Mouse (Mus musculus) bone marrow macrophage, adult 2 months (primary cell): ENCODE measurements around the gene Med24. TPM values are rescaled to one million over a fixed set of nuclear protein-coding genes. Genes with fewer than 3 reads are reported as not detected.
"Not testable (repeated sequence)": the region's sequence is repeated elsewhere in the genome, so short reads cannot be mapped to it uniquely, and the experiment has no call there.

ENCODE experiments used
- H3K27ac ChIP-seq: 2 replicates; pipeline ENCODE4 v1.5.1; 2012; ENCODE audit warnings: low read depth, low read length; ENCODE audit not compliant: insufficient read depth
- H3K4me1 ChIP-seq: 2 replicates; pipeline ENCODE4 v1.6.1; 2012; ENCODE audit warnings: low read length; ENCODE audit not compliant: control insufficient read depth, insufficient read depth
- H3K4me3 ChIP-seq: 2 replicates; pipeline ENCODE4 v1.5.1; 2012; ENCODE audit warnings: mild to moderate bottlenecking, low read length, moderate library complexity; ENCODE audit not compliant: insufficient read depth
- CTCF ChIP-seq: IDR thresholded peaks from 2 replicates; pipeline ENCODE4 v1.5.1; 2012; ENCODE audit warnings: low read depth, mild to moderate bottlenecking, low read length, moderate library complexity
- POLR2A ChIP-seq: IDR thresholded peaks from 2 replicates; pipeline ENCODE4 v1.6.1; 2012; ENCODE audit warnings: mild to moderate bottlenecking, low read depth, low read length, borderline replicate concordance
- polyA plus RNA-seq: library from polyadenylated mRNA; stranded (reverse); fragments of >200 nt; gene quantifications from 2 replicates; pipeline ENCODE4 v1.2.4, GENCODE M21; 2012; ENCODE audit not compliant: missing spikeins, insufficient read depth, insufficient read length

Med24 gene
- polyA plus RNA-seq, 1 experiment, result 32.2 TPM

GRCm38 (mm10) chr11:98680023-98680422, 49.2 kb downstream of the Med24 start:
- no peak for TF ChIP-seq POLR2A
- no peak for TF ChIP-seq CTCF
- no peak overlapping the region for H3K4me3 ChIP-seq
- H3K4me1 ChIP-seq, result peaks cover 10% of the 10 kb centered on the region
- no peak overlapping the region for H3K27ac ChIP-seq

GRCm38 (mm10) chr11:98675829-98676363, 53.3 kb downstream of the Med24 start:
- H3K27ac ChIP-seq, result no peak overlapping the region
- peaks cover 9% of the 10 kb centered on the region for H3K4me1 ChIP-seq
- TF ChIP-seq POLR2A (no peak), CTCF (no peak)
- H3K4me3 ChIP-seq, result no peak overlapping the region

- not testable (repeated sequence) for H3K4me3 ChIP-seq, H3K27ac ChIP-seq, H3K4me1 ChIP-seq
- TF ChIP-seq CTCF, result peak; percentile 48
Observed at GRCm38 (mm10) chr11:98673136-98673535, 56.1 kb downstream of the Med24 start.

GRCm38 (mm10) chr11:98672482-98672881, 56.8 kb downstream of the Med24 start:
- Histone ChIP-seq H3K27ac (no peak overlapping the region), H3K4me1 (peaks cover 10% of the 10 kb centered on the region; the same call in 1 of the 2 replicates), H3K4me3 (no peak overlapping the region)
- no peak for TF ChIP-seq CTCF
- TF ChIP-seq POLR2A, result no peak

GRCm38 (mm10) chr11:98671857-98672256, 57.4 kb downstream of the Med24 start:
- TF ChIP-seq POLR2A, result no peak
- H3K4me1 ChIP-seq, result peaks cover 10% of the 10 kb centered on the region; the same call in 1 of the 2 replicates
- H3K4me3 ChIP-seq, result no peak overlapping the region
- H3K27ac ChIP-seq, result no peak overlapping the region

GRCm38 (mm10) chr11:98671284-98671815, 57.9 kb downstream of the Med24 start:
- TF ChIP-seq CTCF, result no peak
- peaks cover 10% of the 10 kb centered on the region; the same call in 1 of the 2 replicates for H3K4me1 ChIP-seq
- H3K27ac ChIP-seq, result no peak overlapping the region
- H3K4me3 ChIP-seq, result no peak overlapping the region

GRCm38 (mm10) chr11:98668984-98669383, 60.3 kb downstream of the Med24 start:
- Histone ChIP-seq H3K27ac (no peak overlapping the region), H3K4me1 (peaks cover 10% of the 10 kb centered on the region; the same call in 1 of the 2 replicates), H3K4me3 (no peak overlapping the region)
- no peak for TF ChIP-seq POLR2A

GRCm38 (mm10) chr11:98664091-98664490, 65.1 kb downstream of the Med24 start, which contains the start of gene Gsdma:
Gene Gsdma (plus strand): TSS chr11:98664351.
- Histone ChIP-seq H3K27ac (no peak within 1 kb of the TSS), H3K4me1 (peaks cover 10% of the 10 kb centered on the region), H3K4me3 (no peak within 1 kb of the TSS)
- TF ChIP-seq CTCF, result no peak
- TF ChIP-seq POLR2A, result no peak

GRCm38 (mm10) chr11:98660517-98660916, 68.7 kb downstream of the Med24 start:
- H3K27ac ChIP-seq, result peak overlapping the region; percentile 48
- TF ChIP-seq POLR2A, result no peak
- TF ChIP-seq CTCF, result no peak
- peak overlapping the region; percentile 16; the same call in 1 of the 2 replicates for H3K4me3 ChIP-seq
- H3K4me1 ChIP-seq, result peaks cover 10% of the 10 kb centered on the region

- H3K27ac ChIP-seq, H3K4me3 ChIP-seq, H3K4me1 ChIP-seq: not testable (repeated sequence)
- peak; percentile 84 for TF ChIP-seq CTCF
Observed at GRCm38 (mm10) chr11:98655076-98655475, 74.2 kb downstream of the Med24 start.

Other genes with a start within 250 kb of the Med24 start
- gene Ikzf3, start 183.4 kb downstream of the Med24 start, polyA plus RNA-seq, result not detected in 2 replicates
- not detected in 2 replicates for gene Zpbp2, start 178.3 kb downstream of the Med24 start, polyA plus RNA-seq
- 17.1 and 18.5 TPM in 2 replicates for gene Ormdl3, start 142.1 kb downstream of the Med24 start, polyA plus RNA-seq
- not detected in 2 replicates for gene Lrrc3c, start 131.1 kb downstream of the Med24 start, polyA plus RNA-seq
- gene Gm12355, start 103.8 kb downstream of the Med24 start, polyA plus RNA-seq, result 9.6 and 15.5 TPM in 2 replicates
- gene Gsdma3, start 103.1 kb downstream of the Med24 start, polyA plus RNA-seq, result not detected in 2 replicates
- not detected in 2 replicates for gene Gsdma2, start 82.7 kb downstream of the Med24 start, polyA plus RNA-seq
- gene Gsdma, start 65.1 kb downstream of the Med24 start, polyA plus RNA-seq, result not detected in 2 replicates
- 46.3 and 53.7 TPM in 2 replicates for gene Psmd3, start 46.9 kb downstream of the Med24 start, polyA plus RNA-seq
- not detected in 2 replicates for gene Csf3, start 28.2 kb downstream of the Med24 start, polyA plus RNA-seq
- gene Thra, start 11.2 kb upstream of the Med24 start, polyA plus RNA-seq, result 20.7 and 23.5 TPM in 2 replicates
- gene Nr1d1, start 45.9 kb upstream of the Med24 start, polyA plus RNA-seq, result 7.4 and 8.2 TPM in 2 replicates
- 78.4 and 79.3 TPM in 2 replicates for gene Msl1, start 66.1 kb upstream of the Med24 start, polyA plus RNA-seq
- 37.9 and 40.1 TPM in 2 replicates for gene Casc3, start 75.5 kb upstream of the Med24 start, polyA plus RNA-seq
- 0.62 and 0.65 TPM in 2 replicates for gene Rapgefl1, start 107.3 kb upstream of the Med24 start, polyA plus RNA-seq
- gene Wipf2, start 134.2 kb upstream of the Med24 start, polyA plus RNA-seq, result 16.9 and 20.5 TPM in 2 replicates
- gene Cdc6, start 178.4 kb upstream of the Med24 start, polyA plus RNA-seq, result 4.8 and 6.9 TPM in 2 replicates
- 24.0 and 25.9 TPM in 2 replicates for gene Rara, start 198.4 kb upstream of the Med24 start, polyA plus RNA-seq